8 mouse cellular contexts compared by ENCODE assay signal in the genomic region with DNA sequence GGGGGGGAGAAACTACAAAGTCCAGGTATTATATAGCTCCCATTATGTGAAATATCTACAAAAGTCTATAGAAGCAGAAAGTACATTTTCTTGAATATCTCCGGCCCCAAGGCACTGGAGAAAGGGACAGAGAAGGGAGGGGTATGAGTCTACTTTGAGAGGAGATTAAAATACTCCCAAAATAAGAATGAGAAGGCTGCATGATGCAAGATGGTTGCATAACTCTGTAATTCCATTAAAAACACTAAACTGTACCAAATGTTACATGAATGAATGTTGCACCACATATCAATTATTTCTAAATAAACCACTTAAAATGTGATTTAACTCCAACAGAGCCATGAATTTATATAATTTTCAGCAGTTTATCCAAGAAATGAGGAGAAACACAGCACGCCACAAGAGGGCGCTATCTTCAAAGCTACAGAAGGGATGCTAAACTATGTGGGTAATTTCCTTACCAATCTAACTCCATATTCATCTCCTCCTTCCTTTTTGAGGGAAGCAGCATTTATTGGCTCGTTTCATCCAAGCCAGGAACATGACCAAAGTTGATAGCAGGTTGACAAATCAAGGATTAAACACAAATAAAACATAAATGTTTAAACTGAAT.
DNase-seq lines count a peak whose midpoint lies in the region; ATAC-seq lines count a peak whose summit lies in the region.

No protein-coding gene starts in this region.

- no peak overlapping the region for H3K4me3 ChIP-seq in kidney, embryonic 15.5 days (replicated peaks)

- peak; percentile 70 for DNase-seq in kidney, adult 18-20 months
- peak; percentile 61 for DNase-seq in adrenal gland, adult 2 months
- peak; percentile 87 for DNase-seq in embryo, embryonic 10 days (ENCODE audit: low spot score)
- peak; percentile 41 to 58 for DNase-seq in gastrocnemius, postnatal 36 days
- peak; percentile 78 for DNase-seq in left cerebral cortex, adult 11 months (ENCODE audit: low spot score)
- peak; percentile 79 for DNase-seq in urinary bladder, postnatal 14 days (ENCODE audit: low spot score)

- WGBS in kidney, embryonic 15.5 days = 16% methylated on average over 4 of the region's 4 CpGs

- peaks cover 20% of the 10 kb centered on the region for H3K4me1 ChIP-seq in kidney, embryonic 15.5 days

- no peaks in the 10 kb centered on the region for H3K9me3 ChIP-seq in kidney, embryonic 15.5 days (replicated peaks)

- H3K9ac ChIP-seq in kidney, embryonic 15.5 days = no peak overlapping the region

- H3K36me3 ChIP-seq in kidney, embryonic 15.5 days = no peaks in the 10 kb centered on the region

- no peak overlapping the region for H3K27ac ChIP-seq in kidney, embryonic 15.5 days

- H3K4me2 ChIP-seq in kidney, embryonic 15.5 days = no peak overlapping the region

- no peaks in the 10 kb centered on the region for H3K27me3 ChIP-seq in kidney, embryonic 15.5 days

- intact Hi-C loops in gastrocnemius, postnatal 36 days (cut with DNase I) = loop anchor here (5.0 kb wide), 2 partner anchors 56 to 381 kb away; no protein-coding TSS in a partner anchor

- ATAC-seq in kidney, embryonic 15.5 days (replicated peaks; ENCODE audit: low FRiP score) = no peak
- ATAC-seq in megakaryocyte progenitor cell, adult 5-6 weeks (replicated peaks; ENCODE audit: poor library complexity) = 0 out of 2 replicates have a peak, but pooled peaks have one; percentile 46
